Mouse (Mus musculus): ENCODE data around the gene Tnip1. TPM values are rescaled to one million over a fixed set of nuclear protein-coding genes. Genes with fewer than 3 reads are reported as not detected.
A peak's percentile ranks its signal among the peaks of the same experiment; 100 is the strongest.

Tnip1 gene
- polyA plus RNA-seq, 1 experiment from 2014 or later: 8.8 TPM

DNA sequence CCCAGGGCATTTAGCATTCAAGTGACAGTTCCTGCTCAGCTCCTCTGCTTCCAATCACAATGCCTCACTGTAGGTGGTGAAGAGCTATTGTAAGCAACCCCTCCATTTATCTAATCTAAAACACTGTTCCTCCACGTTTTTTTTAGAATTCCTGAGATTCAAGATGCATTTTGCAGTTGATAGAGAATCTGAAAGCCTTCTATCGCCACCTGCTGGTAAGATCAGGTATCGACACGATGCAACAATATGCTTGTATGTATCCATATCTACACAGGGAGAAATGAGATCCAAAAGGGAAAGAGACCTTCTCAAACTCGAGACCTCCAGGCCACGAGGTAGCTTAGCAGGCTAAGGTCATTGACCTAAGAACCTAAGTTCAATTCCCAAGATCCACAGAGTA lies 21.4 kb upstream of the Tnip1 start:
- Histone ChIP-seq H3K9me3 (0 out of 2 replicates have a peak, but pooled peaks cover 4% of the 10 kb centered on the region), H3K4me1 (no peaks in the 10 kb centered on the region), H3K36me3 (replicated peaks) (peaks cover 13% of the 10 kb centered on the region; the same call in 1 of the 2 replicates), H3K27me3 (ENCODE audit: poor library complexity, severe bottlenecking) (no peaks in the 10 kb centered on the region), H3K4me3 (no peak overlapping the region), H3K27ac (no peak overlapping the region)
- WGBS: 5% methylated on average over 6 of the region's 6 CpGs
- peak; percentile 77 for DNase-seq (ENCODE audit: extremely low spot score, low spot score)

DNA sequence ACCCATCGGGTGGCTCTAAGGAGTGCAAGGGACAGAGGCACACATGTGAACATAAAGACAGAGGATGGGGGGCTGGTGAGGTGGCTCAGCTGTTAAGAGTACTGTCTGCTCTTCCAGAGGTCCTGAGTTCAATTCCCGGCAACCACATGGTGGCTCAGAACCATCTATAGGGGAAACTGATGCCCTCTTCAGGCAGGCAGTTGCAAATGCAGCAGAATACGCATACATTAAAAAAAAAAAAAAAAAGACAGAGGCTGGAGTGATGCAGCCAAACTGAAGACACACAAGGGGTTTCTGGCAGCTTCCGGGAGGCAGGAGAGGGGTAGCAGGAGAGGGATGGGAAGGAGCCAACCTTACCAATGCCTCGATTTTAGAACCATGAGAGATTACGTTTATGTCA lies 19.8 kb upstream of the Tnip1 start:
- 84% methylated on average over 6 of the region's 6 CpGs for WGBS
- H3K4me3 ChIP-seq: no peak overlapping the region
- H3K27me3 ChIP-seq (ENCODE audit: poor library complexity, severe bottlenecking): no peaks in the 10 kb centered on the region
- peaks cover 10% of the 10 kb centered on the region; the same call in 1 of the 2 replicates for H3K36me3 ChIP-seq (replicated peaks)
- DNase-seq (ENCODE audit: extremely low spot score, low spot score): no peak
- H3K9me3 ChIP-seq: no peaks in the 10 kb centered on the region
- H3K4me1 ChIP-seq: no peaks in the 10 kb centered on the region
- no peak overlapping the region for H3K27ac ChIP-seq

DNA sequence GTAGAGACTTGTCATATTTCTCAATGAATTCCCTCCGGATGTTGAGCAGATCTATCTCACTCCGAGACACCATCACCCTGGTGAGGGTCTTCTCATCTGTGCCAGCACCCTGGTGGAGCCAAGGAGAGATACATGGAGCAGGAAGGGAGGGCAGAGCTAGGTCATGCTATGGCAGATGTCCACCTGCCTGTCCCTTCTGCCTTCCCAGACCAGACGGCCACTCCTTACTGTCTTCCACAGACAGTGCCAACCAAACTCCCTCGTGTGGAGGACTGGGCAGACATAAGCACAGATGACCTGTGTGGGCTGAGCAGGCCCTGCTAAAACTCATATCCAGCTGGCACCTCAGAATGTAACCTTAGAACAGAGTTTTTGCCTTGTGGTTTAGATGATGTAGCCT lies 18.9 kb upstream of the Tnip1 start:
- no peak for DNase-seq (ENCODE audit: extremely low spot score, low spot score)
- no peaks in the 10 kb centered on the region for H3K4me1 ChIP-seq
- H3K27ac ChIP-seq: no peak overlapping the region
- H3K27me3 ChIP-seq (ENCODE audit: poor library complexity, severe bottlenecking): no peaks in the 10 kb centered on the region
- H3K36me3 ChIP-seq (replicated peaks): peaks cover 10% of the 10 kb centered on the region; the same call in 1 of the 2 replicates
- H3K4me3 ChIP-seq: no peak overlapping the region
- H3K9me3 ChIP-seq: no peaks in the 10 kb centered on the region
- 87% methylated on average over 4 of the region's 4 CpGs for WGBS

DNA sequence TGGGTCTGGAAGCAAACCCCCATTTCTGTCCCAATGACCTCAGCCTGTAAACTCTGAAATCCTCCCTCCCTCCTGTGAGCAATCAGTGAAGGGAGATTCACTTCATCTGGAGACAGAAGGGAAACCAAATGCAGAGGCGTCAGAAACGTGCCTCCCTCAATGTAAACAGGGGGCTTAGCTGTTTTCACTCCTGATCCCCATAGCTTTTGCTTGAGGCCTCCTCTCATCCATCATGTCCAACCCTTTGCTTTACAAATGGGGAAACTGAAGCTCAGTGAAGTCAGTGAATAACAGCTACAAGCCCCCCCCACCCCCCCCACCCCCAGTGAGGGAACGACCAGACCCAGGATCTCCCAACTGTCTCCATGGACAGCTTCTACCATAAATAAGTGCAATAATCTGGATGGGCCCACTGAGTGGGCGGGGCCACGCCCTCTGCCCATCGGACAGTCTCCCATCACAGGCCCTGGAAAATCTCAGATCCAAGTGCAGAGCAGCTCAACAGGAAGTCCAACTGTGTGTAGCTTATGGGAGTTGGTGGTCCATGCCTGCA lies 14.7 kb upstream of the Tnip1 start:
- no peaks in the 10 kb centered on the region for H3K27me3 ChIP-seq (ENCODE audit: poor library complexity, severe bottlenecking)
- H3K4me1 ChIP-seq: peaks cover 14% of the 10 kb centered on the region
- H3K4me3 ChIP-seq: no peak overlapping the region
- no peak for DNase-seq (ENCODE audit: extremely low spot score, low spot score)
- H3K36me3 ChIP-seq (replicated peaks): peaks cover 10% of the 10 kb centered on the region; the same call in 1 of the 2 replicates
- no peaks in the 10 kb centered on the region for H3K9me3 ChIP-seq
- H3K27ac ChIP-seq: no peak overlapping the region
- WGBS: 76% methylated on average over 6 of the region's 6 CpGs

DNA sequence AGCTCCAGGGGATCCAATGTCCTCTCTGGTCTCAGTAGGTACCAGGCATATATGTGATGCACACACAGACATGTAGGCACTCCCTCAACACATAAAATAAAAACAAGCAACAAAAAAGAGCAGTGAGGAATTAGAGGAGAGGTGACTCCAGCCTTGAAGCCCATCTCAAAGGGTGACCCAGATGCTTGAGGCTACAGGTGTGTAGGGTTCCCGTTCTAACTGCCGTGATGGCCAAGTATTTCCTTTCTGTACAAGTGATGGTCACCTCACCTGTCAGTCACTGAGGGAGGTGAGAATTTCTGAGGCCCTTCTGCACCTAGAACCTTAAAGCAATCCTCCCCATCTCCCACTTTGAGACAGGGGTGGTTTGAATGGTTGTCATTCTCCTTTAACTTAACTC lies 13.6 kb upstream of the Tnip1 start:
- Histone ChIP-seq H3K9me3 (no peaks in the 10 kb centered on the region), H3K27me3 (ENCODE audit: poor library complexity, severe bottlenecking) (no peaks in the 10 kb centered on the region), H3K4me1 (peaks cover 14% of the 10 kb centered on the region), H3K4me3 (no peak overlapping the region), H3K36me3 (replicated peaks) (peaks cover 6% of the 10 kb centered on the region; the same call in 1 of the 2 replicates), H3K27ac (no peak overlapping the region)
- DNase-seq (ENCODE audit: extremely low spot score, low spot score): no peak
- 94% methylated on average over 2 of the region's 2 CpGs for WGBS

DNA sequence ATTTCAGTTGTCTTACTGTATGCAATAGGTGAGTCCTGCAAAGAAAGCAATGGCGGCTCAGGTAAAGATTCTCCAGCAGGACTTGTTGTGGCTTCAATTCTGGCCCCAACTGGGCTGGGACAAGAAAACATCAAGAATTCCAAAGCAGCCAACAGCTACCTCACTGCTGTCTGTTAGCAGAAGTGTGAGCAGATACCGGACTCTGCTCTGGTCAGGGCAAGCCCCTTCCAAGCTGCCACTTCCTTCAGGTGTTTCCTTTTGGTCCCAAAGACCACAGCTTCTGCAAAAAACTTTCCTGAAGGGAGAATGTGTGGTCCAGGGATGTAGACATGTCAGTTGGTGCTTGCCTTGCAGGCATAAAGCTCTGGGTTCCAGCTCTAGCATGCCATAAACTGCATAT lies 13.0 kb upstream of the Tnip1 start:
- peaks cover 4% of the 10 kb centered on the region; the same call in 1 of the 2 replicates for H3K36me3 ChIP-seq (replicated peaks)
- H3K27me3 ChIP-seq (ENCODE audit: poor library complexity, severe bottlenecking): no peaks in the 10 kb centered on the region
- no peaks in the 10 kb centered on the region for H3K9me3 ChIP-seq
- peaks cover 14% of the 10 kb centered on the region for H3K4me1 ChIP-seq
- H3K27ac ChIP-seq: no peak overlapping the region
- H3K4me3 ChIP-seq: no peak overlapping the region
- DNase-seq (ENCODE audit: extremely low spot score, low spot score): no peak
- 95% methylated on average over 2 of the region's 2 CpGs for WGBS

DNA sequence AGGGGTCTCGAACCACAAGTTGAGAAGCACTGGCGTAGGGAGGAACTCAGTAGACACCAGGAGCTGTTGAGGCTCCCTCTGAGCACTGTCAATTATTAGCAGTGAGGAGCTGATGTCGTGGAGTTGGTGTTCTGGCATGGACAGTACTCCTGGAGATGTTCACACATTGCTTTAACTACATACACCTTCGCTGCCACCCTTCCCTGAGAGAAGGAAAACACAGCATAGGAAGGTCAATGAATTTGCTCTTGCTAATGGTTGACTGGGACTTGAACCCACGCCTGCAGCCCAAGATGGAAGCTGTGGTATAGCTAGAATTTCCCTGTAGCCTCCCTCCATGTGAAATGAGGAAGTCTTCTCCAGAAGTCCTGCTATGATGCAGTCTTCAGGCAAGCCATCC lies 12.6 kb upstream of the Tnip1 start:
- H3K4me3 ChIP-seq: no peak overlapping the region
- DNase-seq (ENCODE audit: extremely low spot score, low spot score): no peak
- H3K9me3 ChIP-seq: no peaks in the 10 kb centered on the region
- H3K4me1 ChIP-seq: peaks cover 14% of the 10 kb centered on the region
- no peak overlapping the region for H3K27ac ChIP-seq
- H3K27me3 ChIP-seq (ENCODE audit: poor library complexity, severe bottlenecking): no peaks in the 10 kb centered on the region
- H3K36me3 ChIP-seq (replicated peaks): peaks cover 4% of the 10 kb centered on the region; the same call in 1 of the 2 replicates
- 88% methylated on average over 5 of the region's 5 CpGs for WGBS

DNA sequence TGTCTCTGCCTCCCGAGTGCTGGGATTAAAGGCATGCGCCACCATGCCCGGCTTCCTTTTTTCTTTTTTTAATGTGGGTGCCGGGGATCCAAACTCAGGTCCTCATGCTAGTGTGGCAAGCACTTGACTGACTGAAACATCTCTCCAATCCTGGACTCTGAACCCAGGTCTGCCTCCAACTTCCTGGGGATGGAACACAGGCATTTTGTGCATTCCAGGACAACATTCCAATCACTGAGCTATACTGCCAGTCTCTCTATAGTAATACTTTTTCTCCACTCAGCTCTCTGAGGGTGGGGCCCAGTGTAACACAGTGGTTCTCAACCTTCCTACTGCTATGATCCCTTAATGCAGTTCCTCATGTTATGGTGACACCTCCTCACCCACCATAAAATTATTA lies 11.9 kb upstream of the Tnip1 start:
- Histone ChIP-seq H3K27me3 (ENCODE audit: poor library complexity, severe bottlenecking) (no peaks in the 10 kb centered on the region), H3K4me3 (no peak overlapping the region), H3K4me1 (peaks cover 14% of the 10 kb centered on the region), H3K9me3 (no peaks in the 10 kb centered on the region), H3K27ac (no peak overlapping the region), H3K36me3 (replicated peaks) (peaks cover 4% of the 10 kb centered on the region; the same call in 1 of the 2 replicates)
- DNase-seq (ENCODE audit: extremely low spot score, low spot score): no peak
- 93% methylated on average over 4 of the region's 4 CpGs for WGBS

DNA sequence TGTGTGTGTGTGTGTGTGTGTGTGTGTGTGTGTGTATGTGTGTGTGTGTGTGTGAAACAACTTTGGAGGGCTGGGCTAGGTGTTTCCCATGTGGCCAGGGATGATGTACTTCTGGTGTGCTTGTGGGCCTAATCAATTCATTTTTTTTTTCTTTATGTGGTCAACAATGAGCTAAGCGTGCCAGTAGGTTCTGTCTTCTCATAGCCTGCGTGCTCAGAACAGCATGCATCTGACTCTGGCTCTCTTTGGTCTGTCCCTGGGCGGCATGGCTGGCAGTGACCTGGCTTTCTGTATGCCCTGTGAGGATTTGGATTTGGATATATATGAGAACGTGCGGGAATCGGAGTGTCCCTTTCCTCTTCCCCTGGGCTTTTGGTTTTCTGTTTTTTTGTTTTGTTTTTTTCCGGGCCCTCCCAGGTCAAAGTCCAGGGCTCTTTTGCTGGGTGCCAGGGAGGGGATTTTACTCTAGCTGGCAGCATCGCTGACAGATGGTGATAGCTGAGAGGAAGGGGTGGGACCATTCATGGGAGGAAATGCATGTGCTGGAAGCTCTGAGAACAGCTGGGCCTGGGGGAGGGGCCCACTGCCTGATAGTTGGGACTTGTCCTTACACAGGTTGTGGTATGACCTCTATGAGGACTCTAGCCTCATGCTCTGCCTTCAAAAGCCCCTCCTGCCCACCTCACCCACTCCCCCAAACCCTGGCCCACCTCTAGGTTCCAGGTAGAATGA lies 10.9 kb upstream of the Tnip1 start:
- Histone ChIP-seq H3K27ac (peak overlapping the region; percentile 58; the same call in 1 of the 2 replicates), H3K36me3 (replicated peaks) (no peaks in the 10 kb centered on the region), H3K27me3 (ENCODE audit: poor library complexity, severe bottlenecking) (no peaks in the 10 kb centered on the region), H3K9me3 (no peaks in the 10 kb centered on the region), H3K4me3 (no peak overlapping the region), H3K4me1 (peaks cover 14% of the 10 kb centered on the region)
- whole genome bisulfite sequencing: 81% methylated on average over 8 of the region's 8 CpGs
- DNase-seq (ENCODE audit: extremely low spot score, low spot score): no peak

DNA sequence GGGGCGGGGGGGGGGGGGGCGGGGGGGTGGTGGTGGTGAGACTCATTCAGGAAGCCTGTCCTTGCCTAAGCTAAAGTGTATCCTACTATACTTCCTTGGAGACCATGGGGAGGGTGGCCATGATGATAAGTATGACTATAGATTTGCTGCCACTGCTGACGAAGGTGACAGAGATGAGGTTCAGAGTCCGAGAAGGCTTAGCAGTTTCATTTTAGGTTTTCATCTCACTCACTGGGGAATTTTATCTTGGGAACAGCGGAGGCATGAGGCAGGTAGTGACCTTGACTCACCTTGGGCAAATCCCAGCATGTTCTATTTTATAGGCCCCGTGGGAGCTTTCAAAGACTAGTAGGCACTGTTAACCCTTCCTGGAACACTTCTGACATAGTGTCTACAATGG lies 10.1 kb upstream of the Tnip1 start:
- DNase-seq (ENCODE audit: extremely low spot score, low spot score): no peak

DNA sequence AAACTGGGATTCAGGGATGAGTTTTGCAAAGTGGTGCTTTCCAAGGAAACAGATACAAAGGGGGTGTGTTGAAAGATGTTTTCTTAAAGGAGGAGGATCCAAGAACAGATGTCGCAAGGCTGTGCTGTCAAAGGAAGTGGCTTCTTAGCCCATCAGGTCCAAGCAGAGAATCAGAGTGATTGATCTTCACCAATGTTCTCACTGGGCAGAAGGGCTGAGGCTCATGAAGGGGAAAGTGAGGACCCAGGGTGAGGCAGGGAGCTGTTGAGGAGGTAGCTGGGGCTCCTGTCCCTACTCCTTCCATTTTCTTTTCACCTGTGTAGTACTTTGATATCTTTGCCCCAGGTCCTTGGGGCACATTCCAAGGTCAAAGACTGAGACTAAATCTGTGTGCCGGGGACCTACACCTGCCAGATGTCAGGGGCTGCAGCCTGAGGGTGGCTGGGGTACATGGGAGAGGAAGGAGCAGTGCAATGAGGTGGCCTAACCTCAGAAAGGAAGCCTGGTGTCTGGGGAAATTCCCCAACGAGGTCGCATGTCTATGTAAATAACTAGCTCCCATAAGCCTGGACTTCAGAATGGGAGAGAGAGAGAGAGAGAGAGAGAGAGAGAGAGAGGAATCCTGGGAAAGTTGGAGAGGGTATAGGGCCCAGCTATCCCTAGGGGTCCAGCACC lies 9.5 kb upstream of the Tnip1 start:
- no peak for DNase-seq (ENCODE audit: extremely low spot score, low spot score)
- Histone ChIP-seq H3K4me1 (peaks cover 14% of the 10 kb centered on the region), H3K9me3 (no peaks in the 10 kb centered on the region)

More for the DNA sequence above, 10.1 kb upstream of the Tnip1 start:
- H3K27me3 ChIP-seq (ENCODE audit: poor library complexity, severe bottlenecking): no peaks in the 10 kb centered on the region
- H3K36me3 ChIP-seq (replicated peaks): no peaks in the 10 kb centered on the region
- H3K9me3 ChIP-seq: no peaks in the 10 kb centered on the region
- H3K4me3 ChIP-seq: no peak overlapping the region
- H3K27ac ChIP-seq: 0 out of 2 replicates have a peak overlapping the region, but pooled peaks have one; percentile 25
- H3K4me1 ChIP-seq: peaks cover 14% of the 10 kb centered on the region
- 75% methylated on average over 6 of the region's 6 CpGs for WGBS

DNA sequence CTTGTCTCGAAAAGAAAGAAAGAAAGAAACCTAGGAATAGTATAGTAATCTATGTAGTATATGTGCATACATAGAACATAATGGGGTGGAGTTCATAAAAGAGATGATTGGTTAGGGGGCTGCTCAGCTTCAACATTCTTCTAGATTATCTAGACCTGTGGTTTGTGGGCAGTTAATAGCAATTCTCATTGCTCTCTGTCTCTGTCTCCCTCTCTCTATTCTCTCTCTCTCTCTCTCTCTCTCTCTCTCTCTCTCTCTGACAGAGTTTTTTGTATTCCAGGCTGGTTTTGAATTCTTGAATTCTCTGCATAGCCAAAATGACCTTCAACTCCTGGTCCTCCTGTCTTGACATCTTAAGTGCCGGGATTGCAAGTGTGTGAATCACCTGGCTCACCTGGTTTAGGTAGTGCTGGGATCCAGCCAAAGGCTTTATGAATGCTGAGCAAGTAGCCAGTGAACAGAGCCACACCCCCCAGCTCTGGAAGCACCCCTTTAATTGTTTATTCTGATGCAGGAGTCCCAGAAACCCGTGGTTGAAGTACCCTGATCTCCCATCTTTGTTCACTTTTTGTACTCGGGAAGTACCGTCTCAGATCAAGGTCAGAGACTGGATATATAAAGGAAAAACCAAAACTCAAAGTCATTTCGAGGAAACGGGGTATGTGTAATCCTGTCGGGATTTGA lies 8.8 kb upstream of the Tnip1 start:
- Histone ChIP-seq H3K4me1 (peaks cover 14% of the 10 kb centered on the region), H3K36me3 (replicated peaks) (no peaks in the 10 kb centered on the region), H3K9me3 (no peaks in the 10 kb centered on the region), H3K27me3 (ENCODE audit: poor library complexity, severe bottlenecking) (no peaks in the 10 kb centered on the region), H3K27ac (no peak overlapping the region), H3K4me3 (no peak overlapping the region)
- 73% methylated on average over 8 of the region's 8 CpGs for WGBS
- no peak for DNase-seq (ENCODE audit: extremely low spot score, low spot score)

More for the DNA sequence above, 9.5 kb upstream of the Tnip1 start:
- Histone ChIP-seq H3K4me3 (no peak overlapping the region), H3K27ac (no peak overlapping the region), H3K27me3 (ENCODE audit: poor library complexity, severe bottlenecking) (no peaks in the 10 kb centered on the region), H3K36me3 (replicated peaks) (no peaks in the 10 kb centered on the region)
- WGBS: 64% methylated on average over 4 of the region's 4 CpGs

Measured in forebrain, embryonic 10.5 days (tissue).